Mouse (Mus musculus) erythroblast, embryonic 14.5 days (primary cell): Measurements from ENCODE around the gene Dlg2.

Source experiments
- GATA1 ChIP-seq: IDR thresholded peaks from 2 replicates; pipeline ENCODE4 v1.6.1; 2012; ENCODE audit warnings: low read length, inconsistent platforms, mixed read lengths
- TAL1 ChIP-seq: IDR thresholded peaks from 3 replicates; pipeline ENCODE4 v1.6.1; 2012; ENCODE audit warnings: low read length, inconsistent platforms, mixed read lengths

GRCm38 (mm10) chr7:92424703-92425102 is 1948.2 kb downstream of the Dlg2 start:
- no peak for TF ChIP-seq TAL1
- TF ChIP-seq GATA1 = no peak
